Mouse (Mus musculus): ENCODE results near the gene Vmn1r231. TPM values are rescaled to one million over a fixed set of nuclear protein-coding genes. Genes with fewer than 3 reads are reported as not detected.

The Vmn1r231 gene
- not detected in 2 replicates for total RNA-seq (2014; rRNA removed)
- not detected in 2 replicates for polyA plus RNA-seq (2015; fragmentation: Nextera tagmentation; extraction: Ambion mirVana)

DNA sequence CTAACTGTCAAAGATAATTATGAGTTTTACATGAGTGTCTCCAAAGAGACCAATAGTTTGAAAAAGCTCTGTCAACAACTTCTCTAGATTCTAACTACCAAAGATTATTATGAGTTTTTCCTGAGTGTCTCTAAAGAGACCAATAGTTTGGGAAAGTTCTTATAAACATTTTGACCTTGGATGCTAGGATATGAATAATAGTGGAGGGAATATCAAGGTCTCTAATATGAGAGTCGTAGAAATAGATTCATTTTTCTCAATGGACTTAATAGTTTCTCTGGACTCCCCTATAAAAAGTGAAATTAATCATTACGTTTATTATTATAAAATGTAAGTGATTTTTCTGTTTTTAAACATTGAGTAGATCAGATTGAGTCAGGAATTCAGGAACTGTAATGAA is at the start of gene Vmn1r231:
Gene Vmn1r231 (minus strand): TSS at position 101 of the 400 bp plus-strand sequence.
- no peak within 1 kb of the TSS for H3K4me2 ChIP-seq (ENCODE audit: low read depth, low read length, poor library complexity, severe bottlenecking)
- no peaks in the 10 kb centered on the region for H3K9me3 ChIP-seq (ENCODE audit: low read length)
- DNase-seq (ENCODE audit: low spot score), result no peak
- TF ChIP-seq CTCF (IDR thresholded peaks at IDR 0.05), result no peak
- H3K36me3 ChIP-seq (ENCODE audit: insufficient read depth, low read length), result no peaks in the 10 kb centered on the region
- no peak within 1 kb of the TSS for H3K9ac ChIP-seq (replicated peaks; ENCODE audit: low read length, poor library complexity, severe bottlenecking)
- ATAC-seq (ENCODE audit: low FRiP score), result no peak
- no peak within 1 kb of the TSS for H3K4me3 ChIP-seq (ENCODE audit: low read depth, low read length)
- H3K27me3 ChIP-seq (ENCODE audit: insufficient read depth, low read length), result no peaks in the 10 kb centered on the region
- H3K4me1 ChIP-seq (ENCODE audit: insufficient read depth, low read length), result no peaks in the 10 kb centered on the region
- no peak within 1 kb of the TSS for H3K27ac ChIP-seq (ENCODE audit: low read depth, low read length)
- WGBS, result 58% methylated on average over 2 of the region's 2 CpGs

GRCm38 (mm10) chr17:20946636-20947035 is 41.7 kb upstream of the Vmn1r231 start:
- no peak for ATAC-seq (ENCODE audit: low FRiP score)
- Histone ChIP-seq H3K9me3 (ENCODE audit: low read length) (no peaks in the 10 kb centered on the region), H3K9ac (replicated peaks; ENCODE audit: low read length, poor library complexity, severe bottlenecking) (peak overlapping the region; percentile 89), H3K4me1 (ENCODE audit: insufficient read depth, low read length) (peaks cover 8% of the 10 kb centered on the region; the same call in 1 of the 2 replicates), H3K4me2 (ENCODE audit: low read depth, low read length, poor library complexity, severe bottlenecking) (peak overlapping the region; percentile 63), H3K27ac (ENCODE audit: low read depth, low read length) (no peak overlapping the region), H3K27me3 (ENCODE audit: insufficient read depth, low read length) (no peaks in the 10 kb centered on the region), H3K4me3 (ENCODE audit: low read depth, low read length) (peak overlapping the region; percentile 80), H3K36me3 (ENCODE audit: insufficient read depth, low read length) (no peaks in the 10 kb centered on the region; the same call in 1 of the 2 replicates)
- no peak for DNase-seq (ENCODE audit: low spot score)
- TF ChIP-seq CTCF (IDR thresholded peaks at IDR 0.05), result no peak

- Histone ChIP-seq H3K27ac (ENCODE audit: low read depth, low read length) (peak overlapping the region; percentile 98), H3K4me1 (ENCODE audit: insufficient read depth, low read length) (peaks cover 8% of the 10 kb centered on the region; the same call in 1 of the 2 replicates), H3K27me3 (ENCODE audit: insufficient read depth, low read length) (no peaks in the 10 kb centered on the region), H3K4me3 (ENCODE audit: low read depth, low read length) (peak overlapping the region; percentile 80), H3K36me3 (ENCODE audit: insufficient read depth, low read length) (no peaks in the 10 kb centered on the region), H3K4me2 (ENCODE audit: low read depth, low read length, poor library complexity, severe bottlenecking) (peak overlapping the region; percentile 63), H3K9ac (replicated peaks; ENCODE audit: low read length, poor library complexity, severe bottlenecking) (peak overlapping the region; percentile 89), H3K9me3 (ENCODE audit: low read length) (no peaks in the 10 kb centered on the region)
- no peak for TF ChIP-seq CTCF (IDR thresholded peaks at IDR 0.05)
- peak; percentile 1 for DNase-seq (ENCODE audit: low spot score)
- WGBS, result under 1% methylated on average over 13 of the region's 13 CpGs
- no peak for ATAC-seq (ENCODE audit: low FRiP score)
These were observed 41.2 kb upstream of the Vmn1r231 start for GRCm38 (mm10) chr17:20946026-20946565.

- DNase-seq (ENCODE audit: low spot score) (peak; percentile 100), ATAC-seq (ENCODE audit: low FRiP score) (peak; percentile 99)
- Histone ChIP-seq H3K4me3 (ENCODE audit: low read depth, low read length) (peak within 1 kb of the TSS; percentile 80), H3K27ac (ENCODE audit: low read depth, low read length) (peak within 1 kb of the TSS; percentile 98), H3K27me3 (ENCODE audit: insufficient read depth, low read length) (no peaks in the 10 kb centered on the region), H3K4me2 (ENCODE audit: low read depth, low read length, poor library complexity, severe bottlenecking) (peak within 1 kb of the TSS; percentile 63), H3K9ac (replicated peaks; ENCODE audit: low read length, poor library complexity, severe bottlenecking) (peak within 1 kb of the TSS; percentile 89), H3K4me1 (ENCODE audit: insufficient read depth, low read length) (peaks cover 8% of the 10 kb centered on the region; the same call in 1 of the 2 replicates), H3K36me3 (ENCODE audit: insufficient read depth, low read length) (no peaks in the 10 kb centered on the region), H3K9me3 (ENCODE audit: low read length) (no peaks in the 10 kb centered on the region)
- peak; percentile 28; the same call in 1 of the 2 replicates for TF ChIP-seq CTCF (IDR thresholded peaks at IDR 0.05)
- under 1% methylated on average over 67 of the region's 69 CpGs for WGBS
These were observed 40.3 kb upstream of the Vmn1r231 start, which contains the start of gene Ppp2r1a for GRCm38 (mm10) chr17:20944985-20945891. Gene Ppp2r1a, plus strand, starts transcription at chr17:20945311.

DNA sequence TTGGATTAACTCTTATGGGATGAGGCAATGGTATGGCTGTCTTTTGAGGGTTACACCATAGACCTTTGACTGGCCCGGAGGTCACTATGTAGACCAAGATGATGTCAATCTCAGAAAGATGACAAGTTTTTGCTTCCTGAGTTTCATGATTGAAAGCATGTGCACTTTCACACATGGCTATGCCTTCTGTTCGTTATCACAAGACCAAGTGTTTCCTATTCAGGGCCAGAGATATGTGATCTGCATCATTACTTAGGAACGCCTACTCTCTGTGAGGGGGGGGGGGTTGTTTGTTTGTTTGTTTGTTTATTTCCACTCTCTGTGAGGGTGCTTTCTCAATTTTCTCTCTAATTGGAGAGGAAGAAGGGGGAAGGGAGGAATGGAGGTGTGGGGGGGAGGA is 39.3 kb upstream of the Vmn1r231 start:
- peak overlapping the region; percentile 91 for H3K27ac ChIP-seq (ENCODE audit: low read depth, low read length)
- peaks cover 8% of the 10 kb centered on the region; the same call in 1 of the 2 replicates for H3K4me1 ChIP-seq (ENCODE audit: insufficient read depth, low read length)
- WGBS, result 55% methylated on average over 3 of the region's 3 CpGs
- ATAC-seq (ENCODE audit: low FRiP score) (no peak), DNase-seq (ENCODE audit: low spot score) (peak; percentile 11)
- H3K27me3 ChIP-seq (ENCODE audit: insufficient read depth, low read length), result no peaks in the 10 kb centered on the region
- no peaks in the 10 kb centered on the region for H3K9me3 ChIP-seq (ENCODE audit: low read length)
- TF ChIP-seq CTCF (IDR thresholded peaks at IDR 0.05), result no peak
- H3K36me3 ChIP-seq (ENCODE audit: insufficient read depth, low read length), result no peaks in the 10 kb centered on the region
- peak overlapping the region; percentile 61 for H3K4me2 ChIP-seq (ENCODE audit: low read depth, low read length, poor library complexity, severe bottlenecking)
- H3K4me3 ChIP-seq (ENCODE audit: low read depth, low read length), result peak overlapping the region; percentile 80
- H3K9ac ChIP-seq (replicated peaks; ENCODE audit: low read length, poor library complexity, severe bottlenecking), result peak overlapping the region; percentile 65
